Mouse (Mus musculus) liver, embryonic 11.5 days (tissue): ENCODE results near the gene Adm2. TPM values are rescaled to one million over a fixed set of nuclear protein-coding genes. Genes with fewer than 3 reads are reported as not detected.

ENCODE experiments used
- ATAC-seq: fragments of 200-750 bp; cut with Nextera tagmentation; replicated peaks from 2 replicates; pipeline ENCODE4 v1.8.0; 2017; ENCODE audit warnings: moderate number of reproducible peaks, mild to moderate bottlenecking, moderate TSS enrichment, moderate library complexity; ENCODE audit not compliant: low FRiP score
- DNase-seq: peaks from one replicate; pipeline ENCODE4 v3.0.0-alpha.2; 2017; ENCODE audit warnings: low spot score
- H3K27ac ChIP-seq: fragments of 300-500 bp; sonication (generic); 2 replicates; pipeline ENCODE4 v1.5.1; 2014; ENCODE audit warnings: mild to moderate bottlenecking, low read depth, low read length, control low read depth
- H3K27me3 ChIP-seq: fragments of 300-500 bp; sonication (generic); replicated peaks from 2 replicates; pipeline ENCODE4 v1.6.1; 2014; ENCODE audit warnings: low read length, mixed read lengths; ENCODE audit not compliant: control insufficient read depth, insufficient read depth
- H3K36me3 ChIP-seq: fragments of 300-500 bp; sonication (generic); 2 replicates; pipeline ENCODE4 v1.6.1; 2014; ENCODE audit warnings: mild to moderate bottlenecking, low read length, moderate library complexity, mixed read lengths; ENCODE audit not compliant: control insufficient read depth, insufficient read depth
- H3K4me1 ChIP-seq: fragments of 300-500 bp; sonication (generic); replicated peaks from 2 replicates; pipeline ENCODE4 v1.6.1; 2014; ENCODE audit warnings: low read length, mixed read lengths; ENCODE audit not compliant: control insufficient read depth, insufficient read depth
- H3K4me2 ChIP-seq: fragments of 300-500 bp; sonication (generic); 2 replicates; pipeline ENCODE4 v1.6.1; 2014; ENCODE audit warnings: mild to moderate bottlenecking, control low read depth, moderate library complexity
- H3K4me3 ChIP-seq: fragments of 300-500 bp; sonication (generic); 2 replicates; pipeline ENCODE4 v1.5.1; 2014; ENCODE audit warnings: low read depth, low read length, control low read depth
- H3K9ac ChIP-seq: fragments of 300-500 bp; sonication (generic); 2 replicates; pipeline ENCODE4 v1.6.1; 2014; ENCODE audit warnings: low read depth, low read length, control low read depth
- H3K9me3 ChIP-seq: fragments of 300-500 bp; sonication (generic); 2 replicates; pipeline ENCODE4 v1.6.1; 2016; ENCODE audit warnings: low read length, inconsistent platforms, mixed read lengths; ENCODE audit not compliant: control insufficient read depth
- WGBS: fragments of 180-500 bp; shearing (Covaris S2); extraction: QIAGEN DNeasy Blood & Tissue Kit; methylation state at CpG from one replicate; pipeline ENCODE4 v1.1.7; 2014; 5-methylcytosine and 5-hydroxymethylcytosine counted together
- polyA plus RNA-seq: library from polyadenylated mRNA; unstranded; fragments of >200 nt; fragmentation: Nextera tagmentation; extraction: Ambion mirVana; gene quantifications from 2 replicates; pipeline ENCODE4 v1.2.1, GENCODE M21; 2014

Gene Adm2
- polyA plus RNA-seq, result 6.6 and 7.0 TPM in 2 replicates

DNA sequence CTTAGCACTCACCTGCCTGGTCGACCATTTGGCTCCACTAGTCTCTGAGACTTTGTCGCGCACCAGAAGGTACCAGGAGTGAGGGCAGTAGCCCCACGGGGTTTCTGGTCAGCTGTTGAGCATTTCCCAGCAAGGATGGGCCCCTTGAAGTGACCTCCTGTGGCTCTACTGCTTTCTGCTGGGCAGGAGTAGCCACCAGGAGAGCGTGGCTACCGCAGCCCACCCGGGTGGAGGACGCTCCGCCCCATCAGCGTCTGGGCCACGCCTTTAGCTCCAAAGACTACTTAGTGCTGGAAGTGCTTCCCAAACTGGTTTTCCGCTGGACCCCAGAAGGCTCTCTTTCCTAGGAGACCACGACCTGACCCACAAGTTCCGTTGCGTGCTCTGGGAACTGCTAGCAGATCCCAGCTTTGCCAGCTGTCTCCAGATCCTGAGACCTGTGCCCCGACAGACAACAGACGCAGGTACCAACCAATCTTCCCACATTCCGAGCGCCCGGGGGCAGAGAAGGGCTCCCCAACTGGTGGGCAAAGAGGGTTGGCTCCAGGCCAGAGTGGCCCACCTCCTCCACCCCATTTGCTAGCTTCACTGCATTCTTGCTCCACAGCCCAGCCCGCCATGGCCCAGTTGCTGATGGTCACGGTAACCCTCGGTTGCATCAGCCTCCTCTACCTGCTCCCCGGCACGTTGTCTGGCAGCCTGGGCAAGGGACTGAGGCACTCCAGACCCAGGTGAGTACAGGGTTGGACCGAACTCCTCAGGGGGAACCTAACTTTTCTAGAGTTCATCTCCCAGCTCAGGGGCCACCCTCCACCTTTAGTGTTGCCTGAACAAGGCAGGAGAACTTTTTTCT, at the start of gene Adm2:
Gene Adm2 (plus strand): TSS at position 51 of the 853 bp plus-strand sequence.
- Histone ChIP-seq H3K27me3 (peaks cover 12% of the 10 kb centered on the region; the same call in 1 of the 2 replicates), H3K36me3 (no peaks in the 10 kb centered on the region), H3K4me1 (peaks cover 7% of the 10 kb centered on the region), H3K9ac (peak within 1 kb of the TSS; percentile 71), H3K4me2 (peak within 1 kb of the TSS; percentile 68), H3K9me3 (no peaks in the 10 kb centered on the region), H3K4me3 (peak within 1 kb of the TSS; percentile 53), H3K27ac (no peak within 1 kb of the TSS; the same call in 1 of the 2 replicates)
- ATAC-seq, result peak; percentile 63
- DNase-seq, result no peak
- WGBS, result 7% methylated on average over 26 of the region's 26 CpGs

DNA sequence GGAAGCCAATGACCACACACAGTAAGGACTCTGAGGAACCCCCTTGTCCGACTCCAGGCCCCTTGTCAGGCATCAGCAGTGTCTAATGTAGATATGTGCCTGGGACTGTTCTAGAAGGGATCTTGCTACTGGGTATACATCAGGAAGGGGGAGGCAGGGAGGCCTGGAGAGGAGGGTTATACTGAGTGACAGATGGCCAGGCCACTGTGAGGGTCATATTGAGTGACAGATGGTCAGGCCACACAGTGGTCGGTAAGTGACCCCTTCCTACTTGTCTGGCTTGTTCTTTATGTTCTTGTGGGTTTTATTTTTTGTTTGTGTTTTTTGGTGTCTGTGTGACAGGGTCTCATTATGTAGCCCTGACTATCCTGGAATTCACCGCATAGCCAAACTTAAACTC, 47.0 kb upstream of the Adm2 start:
- no peaks in the 10 kb centered on the region for H3K4me1 ChIP-seq
- 82% methylated on average over 3 of the region's 3 CpGs for WGBS
- H3K4me3 ChIP-seq, result no peak overlapping the region
- H3K9ac ChIP-seq, result no peak overlapping the region
- no peak overlapping the region for H3K4me2 ChIP-seq
- no peak for ATAC-seq
- no peak for DNase-seq
- H3K36me3 ChIP-seq, result peaks cover 22% of the 10 kb centered on the region
- H3K27me3 ChIP-seq, result no peaks in the 10 kb centered on the region
- H3K27ac ChIP-seq, result no peak overlapping the region
- no peaks in the 10 kb centered on the region for H3K9me3 ChIP-seq

DNA sequence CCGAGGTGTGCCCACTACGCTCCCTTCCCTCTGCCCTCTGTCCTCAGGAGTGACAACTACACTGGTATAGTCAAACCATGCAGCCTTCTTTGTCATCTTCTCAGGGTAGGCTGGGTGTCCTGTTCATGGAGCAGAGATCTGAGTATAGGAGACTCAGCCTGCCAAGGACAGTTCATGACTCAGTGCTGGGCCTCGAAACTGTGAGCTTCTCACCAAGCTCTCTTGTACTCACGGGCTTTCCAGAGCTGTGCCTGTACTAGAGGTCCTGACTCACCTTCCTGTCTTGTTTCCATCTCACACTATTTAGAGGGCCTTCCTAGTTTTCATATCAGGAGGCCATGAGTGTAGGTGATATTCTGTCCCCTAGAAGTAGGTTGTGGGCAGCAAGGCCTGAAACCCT, 45.2 kb upstream of the Adm2 start:
- Histone ChIP-seq H3K27ac (no peak overlapping the region), H3K36me3 (peaks cover 33% of the 10 kb centered on the region), H3K9me3 (no peaks in the 10 kb centered on the region), H3K4me1 (no peaks in the 10 kb centered on the region), H3K9ac (no peak overlapping the region), H3K4me2 (no peak overlapping the region), H3K4me3 (no peak overlapping the region), H3K27me3 (no peaks in the 10 kb centered on the region)
- DNase-seq (no peak), ATAC-seq (no peak)
- WGBS, result 95% methylated on average over 4 of the region's 4 CpGs

DNA sequence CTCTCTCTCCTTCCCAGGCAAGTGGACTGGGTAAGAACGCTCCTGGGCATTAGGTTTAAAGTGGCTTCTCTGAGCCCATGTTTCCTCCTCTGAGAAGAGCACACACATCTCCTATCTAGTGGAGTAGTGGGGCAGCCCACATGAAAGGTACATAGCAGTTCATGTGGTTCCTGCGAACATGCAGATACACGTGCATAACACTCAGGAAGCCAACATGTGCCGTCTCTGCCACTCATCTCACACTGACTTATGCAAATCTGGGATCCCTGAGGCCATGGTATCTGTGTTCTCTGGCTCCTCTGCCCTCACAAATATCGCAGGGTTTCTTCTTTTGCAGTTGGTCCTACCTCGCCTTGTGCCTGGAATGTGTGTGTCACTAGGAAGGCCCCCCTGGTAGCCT, 40.0 kb upstream of the Adm2 start:
- WGBS, result 86% methylated on average over 6 of the region's 6 CpGs
- H3K4me1 ChIP-seq, result peaks cover 14% of the 10 kb centered on the region
- H3K9me3 ChIP-seq, result no peaks in the 10 kb centered on the region
- no peak for ATAC-seq
- peaks cover 24% of the 10 kb centered on the region for H3K36me3 ChIP-seq
- DNase-seq, result no peak
- no peak overlapping the region for H3K9ac ChIP-seq
- H3K27ac ChIP-seq, result no peak overlapping the region
- no peak overlapping the region for H3K4me2 ChIP-seq
- H3K4me3 ChIP-seq, result no peak overlapping the region
- no peaks in the 10 kb centered on the region for H3K27me3 ChIP-seq

DNA sequence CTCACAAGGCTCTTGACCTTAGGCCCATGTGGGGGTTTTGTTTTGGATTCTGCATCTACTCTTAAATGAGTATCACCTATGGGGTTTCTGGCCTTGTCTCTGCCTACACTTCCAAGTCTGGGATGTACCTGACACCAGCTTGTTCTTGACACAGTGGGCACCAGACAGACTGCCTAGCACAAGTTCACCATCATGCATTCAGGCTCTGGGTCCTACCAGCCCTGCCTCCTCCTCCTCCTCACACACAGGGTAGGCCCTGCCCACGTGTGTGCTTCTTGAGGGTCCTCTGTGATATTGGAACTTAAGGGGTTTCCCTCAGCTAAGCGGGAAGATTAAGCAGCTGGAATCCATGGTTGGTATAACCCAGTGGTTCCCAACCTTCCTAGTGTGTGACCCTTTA, 38.4 kb upstream of the Adm2 start:
- no peaks in the 10 kb centered on the region for H3K27me3 ChIP-seq
- no peaks in the 10 kb centered on the region for H3K9me3 ChIP-seq
- H3K4me1 ChIP-seq, result peaks cover 14% of the 10 kb centered on the region
- DNase-seq, result no peak
- ATAC-seq, result no peak
- WGBS, result 69% methylated on average over 2 of the region's 2 CpGs
- H3K36me3 ChIP-seq, result peaks cover 21% of the 10 kb centered on the region
- H3K4me2 ChIP-seq, result no peak overlapping the region
- no peak overlapping the region for H3K9ac ChIP-seq
- H3K27ac ChIP-seq, result peak overlapping the region; percentile 16; the same call in 1 of the 2 replicates
- no peak overlapping the region for H3K4me3 ChIP-seq

DNA sequence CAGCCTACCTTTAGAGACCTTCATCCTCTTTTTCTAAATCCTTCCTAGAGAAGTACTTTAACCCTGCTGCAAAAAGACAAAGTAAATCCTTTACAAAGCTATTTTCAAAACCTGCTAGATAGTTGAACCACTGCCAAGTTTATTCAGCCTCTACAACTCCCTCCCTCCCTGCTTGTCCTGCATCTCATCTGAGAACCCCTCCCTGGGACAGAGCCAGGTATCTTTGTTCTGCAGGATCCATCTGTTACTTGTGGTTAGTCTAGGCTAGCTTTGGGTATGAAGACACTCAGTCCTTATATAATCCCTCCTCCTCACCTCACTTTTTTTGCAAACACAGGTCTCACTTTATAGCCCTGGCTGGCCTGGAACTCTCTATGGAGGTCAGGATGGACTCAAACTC, 37.5 kb upstream of the Adm2 start:
- peak; percentile 83 for ATAC-seq
- no peak overlapping the region for H3K9ac ChIP-seq

DNA sequence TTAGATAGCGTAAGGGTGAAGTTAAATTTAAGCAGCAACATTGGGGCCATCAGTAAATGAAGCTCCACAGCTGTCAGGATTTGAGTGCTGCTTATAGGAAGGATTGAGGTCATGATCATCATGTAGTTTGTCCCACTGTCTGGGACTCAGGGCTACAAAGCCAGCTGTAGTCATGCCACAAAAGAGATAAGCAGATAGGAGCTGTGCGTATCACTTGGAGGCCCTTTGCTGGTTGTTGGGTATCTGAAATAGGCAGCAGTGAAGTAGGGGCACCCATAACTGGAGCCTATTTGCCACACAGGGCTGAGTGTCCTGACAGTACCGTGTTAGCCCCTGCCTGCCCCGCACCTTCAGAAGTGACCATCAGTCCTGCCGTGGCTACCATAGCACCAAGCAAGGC, 37.0 kb upstream of the Adm2 start:
- ATAC-seq (peak; percentile 95), DNase-seq (no peak)
- Histone ChIP-seq H3K27ac (peak overlapping the region; percentile 57), H3K4me1 (peaks cover 14% of the 10 kb centered on the region), H3K4me3 (no peak overlapping the region), H3K27me3 (no peaks in the 10 kb centered on the region), H3K36me3 (peaks cover 24% of the 10 kb centered on the region), H3K4me2 (peak overlapping the region; percentile 37), H3K9me3 (no peaks in the 10 kb centered on the region), H3K9ac (no peak overlapping the region)
- WGBS, result 75% methylated on average over 5 of the region's 5 CpGs

More for the DNA sequence above, 37.5 kb upstream of the Adm2 start:
- Histone ChIP-seq H3K4me3 (no peak overlapping the region), H3K4me2 (peak overlapping the region; percentile 37), H3K9me3 (no peaks in the 10 kb centered on the region), H3K27ac (peak overlapping the region; percentile 57), H3K36me3 (peaks cover 28% of the 10 kb centered on the region), H3K27me3 (no peaks in the 10 kb centered on the region), H3K4me1 (peaks cover 14% of the 10 kb centered on the region)
- DNase-seq, result no peak

DNA sequence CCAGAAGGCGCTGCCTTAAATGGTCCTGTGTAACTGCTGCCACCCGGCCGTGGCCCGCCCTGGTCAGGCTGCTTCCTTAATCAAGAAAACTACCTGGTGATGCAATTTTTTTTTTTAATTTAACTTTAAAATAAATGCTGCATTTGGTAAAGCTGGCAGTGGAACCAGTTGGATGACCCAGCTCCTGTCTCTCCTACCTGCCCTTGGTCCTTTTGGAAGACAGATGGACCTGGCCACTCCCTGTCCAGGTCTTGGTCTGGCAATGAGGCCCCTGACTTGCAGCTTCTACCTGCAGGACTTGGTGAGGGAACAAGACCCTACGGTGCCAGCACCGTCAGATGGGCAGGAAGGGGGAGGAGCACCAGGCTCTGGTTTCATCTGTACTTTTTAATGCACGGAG, 36.4 kb upstream of the Adm2 start:
- H3K4me3 ChIP-seq, result no peak overlapping the region
- DNase-seq, result no peak
- no peak overlapping the region for H3K9ac ChIP-seq
- peaks cover 19% of the 10 kb centered on the region for H3K36me3 ChIP-seq
- 0 out of 2 replicates have a peak, but pooled peaks have one; percentile 8 for ATAC-seq
- H3K27me3 ChIP-seq, result no peaks in the 10 kb centered on the region
- 83% methylated on average over 7 of the region's 7 CpGs for WGBS
- H3K27ac ChIP-seq, result peak overlapping the region; percentile 57; the same call in 1 of the 2 replicates
- H3K9me3 ChIP-seq, result no peaks in the 10 kb centered on the region
- H3K4me2 ChIP-seq, result peak overlapping the region; percentile 37
- H3K4me1 ChIP-seq, result peaks cover 14% of the 10 kb centered on the region

DNA sequence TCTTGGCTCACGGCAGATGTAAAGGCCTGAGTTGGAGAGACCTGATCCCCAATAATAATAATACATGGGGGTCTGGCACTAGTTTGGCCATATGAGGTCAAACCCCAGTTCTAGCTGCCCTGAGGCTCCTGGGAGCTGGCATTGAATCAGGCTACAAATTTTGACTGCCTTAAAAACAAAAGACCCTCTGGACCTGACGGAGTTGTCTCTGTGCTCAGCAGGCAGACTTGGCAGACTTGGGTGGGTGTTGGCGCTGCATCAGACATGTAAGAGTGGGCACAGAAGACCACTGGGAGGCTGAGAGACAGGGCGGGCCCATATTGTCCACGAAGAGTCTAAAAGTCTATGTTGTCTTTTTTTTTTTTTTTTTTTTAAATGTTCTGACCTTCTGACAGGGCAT, 35.9 kb upstream of the Adm2 start:
- Histone ChIP-seq H3K4me2 (no peak overlapping the region), H3K4me3 (no peak overlapping the region), H3K36me3 (peaks cover 17% of the 10 kb centered on the region), H3K9ac (no peak overlapping the region), H3K27ac (no peak overlapping the region; the same call in 1 of the 2 replicates), H3K4me1 (peaks cover 14% of the 10 kb centered on the region), H3K9me3 (no peaks in the 10 kb centered on the region), H3K27me3 (no peaks in the 10 kb centered on the region)
- DNase-seq, result no peak
- WGBS, result 90% methylated on average over 5 of the region's 5 CpGs
- ATAC-seq, result no peak
